ENCODE assay signal across 1 mouse cellular context in genomic region chr1:171328839-171329432, GRCm38 (mm10).
TF ChIP-seq lines count a peak whose summit lies in the region.

TSS of gene Dedd (plus strand) at chr1:171329145.

TF ChIP-seq in MEL, 35 proteins besides CTCF, POLR2A, EP300 and RAD21 (continued from another document):
- TF ChIP-seq USF1 (IDR thresholded peaks at IDR 0.05; ENCODE audit: low read depth, low read length) (no peak), E2F4 (IDR thresholded peaks at IDR 0.05; ENCODE audit: borderline replicate concordance, low read depth, low read length) (no peak), JUND (IDR thresholded peaks at IDR 0.05; ENCODE audit: low read depth, low read length) (no peak), MAX (IDR thresholded peaks at IDR 0.05; ENCODE audit: low read length) (peak; percentile 64; the same call in 1 of the 2 replicates), SIN3A (IDR thresholded peaks at IDR 0.05; ENCODE audit: low read length) (peak; percentile 95), MAFK (IDR thresholded peaks at IDR 0.05; ENCODE audit: borderline replicate concordance, low read depth, low read length) (no peak)
